Mouse (Mus musculus): ENCODE results near the gene Msh5.
"Not testable (repeated sequence)": the region's sequence is repeated elsewhere in the genome, so short reads cannot be mapped to it uniquely, and the experiment has no call there.

The Msh5 gene

DNA sequence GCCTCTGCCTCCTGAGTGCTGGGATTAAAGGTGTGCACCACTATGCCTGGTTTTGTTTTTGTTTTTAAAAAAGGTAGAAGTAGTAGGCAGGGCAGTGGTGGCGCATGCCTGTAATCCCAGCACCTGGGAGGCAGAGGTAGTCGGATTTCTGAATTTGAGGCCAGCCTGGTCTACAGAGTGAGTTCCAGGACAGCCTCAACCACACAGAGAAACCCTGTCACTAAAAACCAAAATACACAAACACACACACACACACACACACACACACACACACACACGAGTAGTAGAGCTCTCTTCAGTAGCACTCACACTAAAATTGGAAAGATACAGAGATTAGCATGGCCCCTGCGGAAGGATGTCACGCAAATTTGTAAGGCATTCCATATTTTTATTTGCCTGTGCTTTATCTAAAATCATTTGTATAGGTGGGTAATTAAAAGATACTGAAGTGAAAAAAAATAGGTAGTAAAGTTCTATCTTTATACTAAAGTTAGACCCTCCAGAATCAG is 2.4 kb upstream of the Msh5 start:
- peak; percentile 58 for DNase-seq (ENCODE audit: low read depth, low spot score)

GRCm38 (mm10) chr17:35048149-35048931 is 1.8 kb upstream of the Msh5 start:
- peak; percentile 78 for DNase-seq (ENCODE audit: low read depth, low spot score)

DNA sequence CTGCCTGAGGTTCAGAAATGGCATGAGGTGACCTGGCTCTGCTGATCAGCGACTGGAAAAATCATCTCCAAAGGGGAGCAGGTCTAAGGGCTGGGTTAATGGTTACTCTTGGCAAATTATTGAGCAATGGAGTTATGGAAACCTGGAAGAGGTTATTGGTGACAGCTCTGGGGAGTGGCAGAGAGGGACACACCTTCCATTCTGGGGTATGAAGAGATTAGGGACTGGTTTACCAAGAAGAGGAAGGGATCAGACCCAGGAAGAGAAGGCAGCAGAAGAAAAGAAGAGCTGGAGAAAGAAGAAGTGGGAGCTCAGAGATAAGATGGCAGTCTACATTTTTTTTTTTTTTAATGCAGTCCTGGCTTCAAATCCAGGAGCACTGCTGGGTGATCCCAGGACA is 1.1 kb upstream of the Msh5 start:
- DNase-seq (ENCODE audit: low read depth, low spot score): no peak

- DNase-seq (ENCODE audit: low read depth, low spot score): peak; percentile 57
Observed at GRCm38 (mm10) chr17:35045807-35046680, 501 bp downstream of the Msh5 start.

DNA sequence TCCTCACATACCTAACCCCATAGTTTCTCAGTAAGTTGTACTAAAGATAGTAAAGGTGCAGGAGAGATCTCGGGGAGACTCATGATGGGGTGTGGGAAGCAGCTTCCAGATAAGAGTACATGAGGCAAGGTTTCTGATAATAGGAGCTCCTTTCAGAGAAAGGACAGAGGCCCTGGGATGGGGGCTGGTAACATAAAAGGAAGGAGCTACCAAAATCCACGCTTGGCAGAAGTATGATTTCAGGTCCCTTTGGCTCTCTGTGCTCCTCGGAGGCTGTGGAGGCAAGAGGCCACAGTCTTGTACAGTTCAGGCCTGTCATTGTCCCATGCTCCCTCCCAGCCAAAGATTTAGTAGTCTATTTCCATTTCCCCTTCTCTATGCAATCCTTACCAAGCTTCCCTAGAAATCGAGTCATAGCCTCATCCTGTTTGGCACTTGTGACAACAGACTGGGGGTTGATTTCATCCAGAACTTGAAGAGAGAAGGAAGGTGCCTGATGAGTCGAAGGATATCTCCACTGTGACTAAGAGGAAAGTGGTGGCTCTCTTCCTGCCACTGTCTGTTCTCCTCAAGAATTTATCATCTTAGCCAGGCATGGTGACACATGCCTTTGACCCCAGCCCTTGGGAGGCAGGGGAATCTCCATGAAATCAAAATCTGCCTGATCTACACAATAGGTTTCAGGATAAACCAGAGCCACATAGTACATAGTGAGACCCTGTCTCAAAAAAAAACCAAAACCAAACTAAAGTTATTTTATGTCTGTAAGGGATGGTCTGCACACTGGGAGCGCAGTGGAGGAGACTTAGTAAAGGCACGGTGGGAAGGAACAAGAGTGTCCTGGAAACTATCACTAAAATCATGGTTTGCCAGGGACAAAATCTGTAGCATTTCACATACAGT is 1.4 kb downstream of the Msh5 start:
- no peak for DNase-seq (ENCODE audit: low read depth, low spot score)

DNA sequence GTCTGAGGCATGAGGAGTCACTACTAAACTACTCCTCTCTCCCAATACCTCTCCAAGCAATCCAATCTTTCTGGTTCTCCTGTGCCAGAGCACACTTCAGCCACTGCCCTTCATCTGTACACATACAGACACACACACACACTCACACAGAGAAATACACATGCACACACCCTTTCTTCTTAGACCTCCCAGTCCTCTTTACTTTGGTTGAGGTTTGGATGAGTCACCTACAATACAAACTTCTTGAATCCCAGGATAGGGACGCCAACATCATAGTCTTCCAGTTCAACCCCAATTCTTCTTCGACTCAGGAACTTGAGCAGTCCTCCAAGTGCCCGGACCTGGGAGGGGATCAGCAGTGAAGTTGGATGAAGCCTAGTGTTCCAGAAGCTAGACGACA is 2.8 kb downstream of the Msh5 start:
- DNase-seq (ENCODE audit: low read depth, low spot score): no peak

- no peak for DNase-seq (ENCODE audit: low read depth, low spot score)
Observed at GRCm38 (mm10) chr17:35039121-35039873, 7.2 kb downstream of the Msh5 start.

GRCm38 (mm10) chr17:35034896-35035295 is 11.6 kb downstream of the Msh5 start:
- DNase-seq (ENCODE audit: low read depth, low spot score): no peak

DNA sequence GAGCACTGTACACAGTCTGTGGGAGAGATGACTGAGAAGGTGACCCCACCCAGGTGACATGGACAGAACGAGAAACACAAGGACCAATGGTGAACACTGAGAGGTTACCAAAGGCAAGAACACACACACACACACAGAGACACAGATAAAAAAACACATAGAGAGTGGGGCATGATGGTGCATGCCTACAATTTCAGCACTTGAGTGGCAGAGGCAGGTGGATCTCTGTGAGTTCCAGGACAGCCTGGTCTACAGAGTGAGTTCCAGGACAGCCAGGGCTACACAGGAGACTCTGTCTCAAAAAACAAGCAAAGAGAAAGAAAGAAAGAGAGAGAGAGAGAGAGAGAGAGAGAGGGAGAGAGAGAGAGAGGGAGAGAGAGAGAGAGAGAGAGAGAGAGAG is 12.8 kb downstream of the Msh5 start:
- DNase-seq (ENCODE audit: low read depth, low spot score): not testable (repeated sequence)

DNA sequence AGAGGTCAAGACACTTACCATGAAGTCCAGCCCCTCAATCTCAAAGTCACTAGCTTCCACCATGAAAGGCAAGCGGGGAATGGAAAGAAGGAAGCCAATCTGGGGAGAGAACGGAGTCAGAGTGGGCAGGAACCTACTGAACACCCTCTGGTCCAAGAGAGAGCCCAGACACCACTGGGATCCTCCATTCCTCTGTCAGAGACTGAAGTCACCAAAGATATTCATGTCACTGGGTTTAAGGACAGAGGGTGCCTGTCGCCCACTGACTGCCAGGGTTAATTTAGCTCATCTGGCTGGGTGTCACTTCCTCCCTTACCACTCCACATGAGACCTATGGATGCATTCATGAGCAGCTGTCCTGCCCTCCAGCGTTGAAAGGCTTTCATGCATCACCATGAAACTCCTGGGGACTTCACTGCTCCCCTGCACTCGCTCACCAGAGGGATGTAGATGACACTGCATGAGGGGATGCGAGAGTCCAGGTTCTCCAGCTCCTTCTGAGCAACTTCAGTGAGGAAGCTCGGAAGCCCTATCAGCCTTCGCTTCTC is 14.1 kb downstream of the Msh5 start:
- DNase-seq (ENCODE audit: low read depth, low spot score): peak; percentile 48

DNA sequence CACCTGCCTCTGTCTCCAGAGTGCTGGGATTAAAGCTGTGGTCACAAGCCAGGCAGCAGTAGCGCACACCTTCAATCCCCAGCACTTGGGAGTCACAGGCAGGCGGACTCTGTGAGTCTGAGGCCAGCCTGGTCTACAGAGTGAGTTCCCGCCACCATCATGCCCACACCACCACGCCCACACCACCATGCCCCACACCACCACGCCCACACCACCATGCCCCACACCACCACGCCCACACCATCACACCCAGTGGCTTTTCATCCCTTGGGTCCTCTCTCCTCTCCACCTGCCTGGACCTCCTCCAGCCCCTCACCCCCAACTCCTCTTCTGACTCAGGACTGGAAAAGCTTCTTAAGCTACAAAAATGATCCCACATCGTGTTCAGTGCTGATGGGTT is 14.7 kb downstream of the Msh5 start:
- DNase-seq (ENCODE audit: low read depth, low spot score): no peak

DNA sequence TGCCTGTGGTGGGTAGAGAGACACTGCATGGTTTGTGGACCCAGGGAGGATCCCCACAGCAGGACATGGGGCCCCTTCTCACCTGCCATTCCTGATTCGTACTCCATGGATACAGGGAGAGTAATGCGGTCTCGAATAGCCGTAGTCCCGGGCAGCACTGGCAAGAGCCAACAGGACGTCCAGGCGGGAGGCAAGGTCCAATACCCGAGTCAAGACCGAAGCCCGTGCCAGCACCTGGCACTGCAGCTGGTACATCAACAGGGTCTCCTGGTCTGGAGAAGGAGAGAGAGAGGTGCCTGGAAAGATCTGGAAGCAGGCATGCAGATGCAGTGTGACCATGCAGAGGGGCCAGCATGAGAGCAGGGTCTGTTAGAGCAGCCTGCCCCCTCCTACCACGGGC is 15.3 kb downstream of the Msh5 start:
- no peak for DNase-seq (ENCODE audit: low read depth, low spot score)

GRCm38 (mm10) chr17:35029691-35030532 is 16.6 kb downstream of the Msh5 start:
- no peak for DNase-seq (ENCODE audit: low read depth, low spot score)

DNA sequence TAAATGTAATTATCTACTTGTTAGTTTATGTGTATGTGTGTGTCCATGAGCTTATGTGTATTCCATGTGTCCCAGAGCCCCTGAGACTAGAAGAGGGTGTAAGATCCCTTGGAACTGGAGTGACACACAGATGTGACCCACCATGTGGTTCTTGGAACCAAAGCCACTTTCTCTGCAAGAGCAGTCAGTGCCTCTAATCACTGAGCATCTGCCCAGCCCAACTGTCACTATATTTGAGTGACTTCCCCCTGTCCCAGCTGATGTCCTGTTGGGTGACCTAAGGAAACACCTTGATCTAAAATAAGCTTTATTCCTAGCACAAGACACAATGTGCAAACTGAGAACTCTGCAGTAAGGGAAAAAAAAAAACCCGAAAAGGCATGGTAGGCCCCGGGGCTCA is 18.2 kb downstream of the Msh5 start:
- no peak for DNase-seq (ENCODE audit: low read depth, low spot score)

GRCm38 (mm10) chr17:35027277-35028068 is 19.1 kb downstream of the Msh5 start, which contains the start of gene Sapcd1:
Gene Sapcd1 (minus strand): TSS chr17:35028016.
- peak; percentile 84 for DNase-seq (ENCODE audit: low read depth, low spot score)

- DNase-seq (ENCODE audit: low read depth, low spot score): no peak
Observed at GRCm38 (mm10) chr17:35026206-35026605, 20.3 kb downstream of the Msh5 start.

DNA sequence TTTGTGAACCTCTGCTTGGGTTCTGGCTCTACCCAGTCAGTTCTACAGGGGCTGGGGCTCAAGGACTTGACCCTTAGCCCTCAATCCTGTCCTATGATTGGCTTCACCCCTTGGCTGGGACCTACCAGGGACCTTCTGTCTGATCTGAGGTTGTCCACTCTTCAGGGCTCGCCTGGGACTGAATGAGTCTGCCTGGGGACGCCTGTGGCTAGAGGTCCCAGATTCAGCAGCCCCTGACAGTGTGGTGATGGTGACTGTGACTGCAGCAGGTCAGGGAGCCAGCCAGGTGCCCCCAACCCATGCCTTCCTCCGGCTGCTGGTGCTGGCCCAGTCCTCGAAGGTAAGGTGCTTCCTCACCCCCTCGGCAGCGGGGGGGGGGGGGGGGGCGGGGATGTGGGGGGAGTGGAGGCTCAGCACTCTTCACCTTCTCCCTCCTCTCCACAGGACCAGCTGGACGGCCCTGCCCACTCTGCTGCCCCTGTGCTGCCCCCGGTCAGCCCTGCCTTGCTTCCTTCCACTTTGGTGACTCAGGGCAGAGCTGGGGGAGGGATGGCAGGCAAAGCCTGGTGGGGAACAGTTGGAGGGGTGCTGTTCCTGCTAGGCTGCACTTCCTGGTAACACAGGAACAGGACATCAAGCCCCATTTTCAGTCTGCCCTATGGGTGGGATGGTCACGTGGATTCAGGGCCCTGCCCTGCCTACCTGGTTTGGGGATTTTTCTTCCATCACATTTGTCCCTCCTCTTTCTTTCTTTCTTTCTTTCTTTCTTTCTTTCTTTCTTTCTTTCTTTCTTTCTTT is 21.7 kb downstream of the Msh5 start:
- DNase-seq (ENCODE audit: low read depth, low spot score): no peak

GRCm38 (mm10) chr17:35024261-35024660 is 22.3 kb downstream of the Msh5 start:
- DNase-seq (ENCODE audit: low read depth, low spot score): no peak

Measured in A20 (cell line).